Mouse (Mus musculus): ENCODE data around the gene Ccdc47.

DNA sequence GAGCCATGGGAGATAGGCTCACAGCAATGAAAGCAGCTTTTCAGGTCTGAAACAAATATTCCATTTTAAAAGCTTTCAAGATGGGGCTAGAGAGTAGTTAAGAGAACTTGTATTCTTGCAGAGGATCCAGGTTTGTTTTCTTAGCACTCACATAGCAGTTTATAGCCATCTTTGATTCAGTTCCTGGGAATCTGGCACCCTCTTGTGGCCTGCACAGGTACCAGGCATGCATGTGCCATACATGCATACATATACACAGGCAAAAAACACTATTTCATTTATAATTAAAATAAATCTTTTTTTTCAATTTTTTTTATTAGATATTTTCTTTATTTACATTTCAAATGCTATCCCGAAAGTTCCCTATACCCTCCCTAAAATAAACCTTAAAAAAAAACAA is 30.7 kb upstream of the Ccdc47 start:
- TF ChIP-seq CTCF (IDR thresholded peaks at IDR 0.05; ENCODE audit: insufficient read depth, low read length) (peak; percentile 29; the same call in 1 of the 2 replicates), POLR2A (IDR thresholded peaks at IDR 0.05; ENCODE audit: borderline replicate concordance, extremely low read depth, low read depth, low read length) (no peak)
